Mouse (Mus musculus): ENCODE measurements around the gene Smn1.
"Not testable (repeated sequence)": the region's sequence is repeated elsewhere in the genome, so short reads cannot be mapped to it uniquely, and the experiment has no call there.

The Smn1 gene

DNA sequence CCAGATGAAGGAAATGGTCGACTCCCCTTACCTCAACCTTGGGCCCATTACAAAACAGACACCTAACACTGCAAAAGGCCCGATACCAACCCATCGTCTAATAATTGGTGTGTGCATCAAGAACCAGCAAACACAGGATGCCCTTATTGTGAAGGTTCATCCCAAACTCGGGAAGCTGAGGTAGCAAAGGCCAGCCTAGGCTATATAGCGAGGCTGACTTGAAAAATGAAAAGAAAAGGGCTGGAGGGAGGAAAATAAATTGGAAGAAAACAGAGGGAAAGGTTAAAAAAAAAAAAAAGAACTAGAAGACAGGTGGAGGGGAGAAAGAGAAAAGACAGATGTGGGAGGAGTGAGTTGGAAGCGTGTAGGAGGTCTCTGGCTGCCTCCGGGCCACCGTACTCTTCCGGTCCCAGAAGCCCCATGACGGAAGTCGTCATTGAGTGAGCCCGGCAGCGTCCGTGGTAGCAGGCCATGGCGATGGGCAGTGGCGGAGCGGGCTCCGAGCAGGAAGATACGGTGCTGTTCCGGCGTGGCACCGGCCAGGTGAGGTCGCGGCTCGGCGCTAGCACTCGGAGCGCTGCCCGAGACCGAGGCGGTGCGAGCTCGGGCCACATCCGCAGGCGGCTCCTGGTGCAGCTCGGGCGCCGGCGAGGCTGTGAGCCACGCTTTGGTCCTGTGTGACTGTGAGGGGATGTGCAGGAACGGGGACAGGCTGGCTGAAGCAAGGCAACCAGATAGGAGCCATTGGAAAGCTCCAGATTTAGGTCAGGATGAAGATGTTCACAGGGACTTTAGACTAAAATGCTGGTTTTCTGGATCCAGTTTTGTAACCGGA lies at the start of gene Smn1:
Gene Smn1, plus strand, starts transcription at position 430 of the 835 bp plus-strand sequence.
- peak; percentile 64 for DNase-seq (ENCODE audit: extremely low spot score, low read depth, low spot score)

DNA sequence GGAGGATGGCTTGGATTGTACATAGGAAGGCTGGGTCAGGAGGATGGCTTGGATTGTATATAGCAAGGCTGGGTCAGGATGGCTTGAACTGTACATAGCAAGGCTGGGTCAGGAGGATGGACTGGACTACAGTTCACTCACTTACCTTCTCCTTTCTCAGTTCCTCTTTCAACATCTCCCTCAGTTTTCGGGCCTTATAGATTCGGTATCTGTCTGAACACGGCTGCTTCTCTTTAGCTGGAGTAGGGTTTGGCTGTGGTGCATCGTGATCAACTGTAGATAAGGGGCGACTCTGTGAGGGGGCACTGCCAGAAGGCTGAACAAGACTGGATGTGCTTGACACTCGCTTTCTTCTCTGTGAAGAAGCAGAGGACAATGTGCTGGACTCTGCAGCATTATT lies 25.8 kb upstream of the Smn1 start:
- no peak for DNase-seq (ENCODE audit: extremely low spot score, low read depth, low spot score)

DNA sequence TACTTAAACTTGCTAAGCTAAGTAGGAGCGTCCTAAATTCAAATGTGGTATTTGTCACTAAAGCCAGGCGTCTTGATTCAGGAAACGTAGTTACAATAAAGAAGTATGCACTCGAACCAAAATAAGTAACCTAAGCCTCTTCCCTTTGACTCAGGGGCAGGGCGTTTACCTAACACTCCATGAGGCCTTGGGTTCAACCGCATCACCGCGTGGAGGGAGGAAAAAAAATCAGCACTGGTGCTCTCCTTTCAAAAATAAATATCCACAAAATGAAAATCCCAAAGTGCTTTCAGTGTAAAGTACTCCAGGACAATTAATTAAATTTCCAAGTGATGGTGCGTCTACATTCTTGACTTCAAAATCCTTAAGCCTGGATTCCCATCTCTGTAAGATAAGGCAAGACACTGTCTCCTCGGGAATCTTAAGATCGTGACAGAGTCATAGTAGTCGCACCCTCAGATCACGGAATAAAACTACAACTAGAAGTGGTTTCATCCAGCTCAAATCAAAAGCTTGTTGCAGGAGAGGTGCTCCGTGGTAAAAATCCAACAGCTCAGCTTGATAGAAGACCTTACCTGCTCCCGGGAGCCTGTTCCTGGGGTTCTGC lies 21.5 kb upstream of the Smn1 start:
- no peak for DNase-seq (ENCODE audit: extremely low spot score, low read depth, low spot score)

DNA sequence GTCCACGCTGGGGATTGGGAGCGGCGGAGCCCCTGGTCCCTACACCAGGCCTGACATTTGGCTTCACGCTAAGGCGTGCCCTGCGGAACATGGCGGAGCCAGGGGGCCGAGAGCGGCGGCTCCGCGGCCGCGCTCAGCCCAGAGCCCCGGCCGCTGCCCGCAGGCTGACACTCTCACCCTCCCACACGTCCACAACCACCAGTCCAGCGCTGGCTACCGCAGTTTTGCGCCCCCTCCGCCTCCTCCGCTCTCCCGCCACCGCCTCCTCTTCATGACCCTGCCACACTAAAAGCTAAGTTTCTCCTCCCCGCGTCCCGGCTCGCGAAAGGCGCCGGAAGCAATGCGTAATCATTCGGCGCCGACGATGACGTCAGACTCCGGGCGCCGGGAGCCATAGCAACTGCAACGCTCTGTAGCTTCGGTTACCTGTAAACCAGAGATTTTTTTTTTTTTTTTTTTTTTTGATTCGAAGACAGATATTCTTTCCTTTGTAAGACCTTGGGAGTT lies 20.9 kb upstream of the Smn1 start, which contains the start of gene Bdp1:
Gene Bdp1, minus strand, starts transcription at position 323 of the 507 bp plus-strand sequence.
- peak; percentile 63 for DNase-seq (ENCODE audit: extremely low spot score, low read depth, low spot score)

DNA sequence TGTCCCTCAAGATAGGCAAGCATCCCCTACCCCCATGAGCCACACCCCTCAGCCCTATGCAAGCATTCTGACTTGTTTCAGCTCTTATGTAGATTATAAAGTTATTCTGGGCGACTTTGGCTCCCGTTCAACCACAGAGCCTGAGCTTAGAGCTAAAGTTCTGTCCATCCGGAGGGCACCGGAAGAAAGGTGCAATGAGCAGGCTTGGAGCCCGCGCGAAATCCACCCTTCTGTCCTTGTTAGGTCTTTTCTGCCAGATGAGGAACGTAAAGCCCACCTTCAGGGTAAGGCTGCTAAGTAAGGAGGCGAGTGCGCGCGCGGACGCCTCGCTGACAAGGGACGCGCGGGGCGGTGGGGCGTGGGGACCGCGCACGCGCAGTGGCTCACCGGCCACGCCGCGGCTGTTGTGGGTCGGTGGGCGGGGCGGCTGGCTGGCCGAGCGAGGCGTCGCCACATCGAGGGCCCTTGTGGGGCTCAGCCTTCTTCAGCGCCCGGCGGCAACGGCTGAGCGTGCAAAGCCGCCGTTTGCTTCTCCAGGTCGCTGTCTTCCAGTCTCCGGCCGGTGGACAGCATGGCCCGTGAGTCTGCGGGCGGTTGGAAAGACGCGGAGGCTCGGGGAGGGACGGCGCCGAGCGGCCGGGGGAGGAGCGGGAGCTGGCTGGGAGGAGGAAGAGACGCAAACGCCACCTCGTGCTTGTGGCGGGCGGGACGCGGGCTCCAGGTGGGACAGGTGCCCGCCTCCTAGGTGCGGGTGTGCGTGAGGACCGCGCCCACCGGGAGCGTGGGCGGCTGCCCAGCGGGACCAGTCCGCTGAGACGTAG lies 16.8 kb upstream of the Smn1 start, which contains the start of gene Serf1:
Gene Serf1, plus strand, starts transcription at position 361 of the 821 bp plus-strand sequence.
- no peak for DNase-seq (ENCODE audit: extremely low spot score, low read depth, low spot score)

DNA sequence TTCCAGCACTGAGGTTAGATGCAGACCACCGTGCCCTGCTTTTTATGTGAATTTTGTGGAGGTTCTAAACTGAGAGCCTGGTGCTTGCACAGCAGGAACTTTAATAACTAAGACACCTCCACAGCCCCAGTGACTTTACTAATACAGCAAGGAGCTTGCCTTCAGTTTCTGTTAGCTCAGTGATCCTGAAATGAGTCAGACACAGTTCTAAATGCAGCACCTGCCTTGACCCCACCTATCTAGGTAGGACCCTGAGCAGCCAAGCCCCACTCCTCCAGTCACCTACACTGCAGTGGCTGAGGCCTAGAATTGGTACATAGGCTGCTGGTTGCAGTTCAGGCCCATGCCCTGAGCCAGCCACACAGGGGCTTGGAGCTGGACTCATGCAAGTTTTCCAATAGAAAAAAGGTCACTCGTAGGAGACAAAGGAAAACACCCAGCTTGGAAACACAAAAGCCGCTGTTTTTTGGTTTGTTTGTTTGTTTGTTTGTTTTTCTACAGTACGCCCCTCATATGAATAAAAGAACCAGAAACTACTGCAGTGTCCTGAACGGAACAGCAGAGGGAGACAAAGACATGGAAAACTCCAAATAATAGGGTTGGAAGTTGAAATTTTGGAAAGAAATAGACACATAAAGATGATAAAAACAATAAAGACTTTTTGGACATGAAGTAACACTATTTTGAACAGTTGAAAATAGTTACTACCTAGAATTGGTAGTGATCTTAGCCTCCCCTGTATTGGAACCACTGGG lies 12.3 kb upstream of the Smn1 start:
- DNase-seq (ENCODE audit: extremely low spot score, low read depth, low spot score) = no peak

DNA sequence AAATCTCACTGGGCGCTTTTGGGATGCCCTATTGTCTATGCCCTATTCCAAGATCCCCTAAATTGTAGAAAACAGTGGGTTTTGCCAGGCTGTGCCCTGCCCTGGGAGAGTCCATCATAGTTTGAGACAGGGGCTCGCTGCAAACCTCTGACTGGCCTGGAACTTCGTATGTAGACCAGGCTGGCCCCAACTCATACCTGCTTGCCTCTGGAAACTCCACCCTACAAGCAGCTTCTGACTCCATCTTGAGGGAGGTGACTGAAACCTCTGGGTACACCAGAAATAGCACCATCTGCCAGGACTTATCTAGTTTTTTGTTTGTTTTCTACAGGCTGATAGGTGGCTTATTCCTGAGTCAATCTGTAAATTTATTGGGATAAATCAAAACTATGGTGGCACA lies 682 bp upstream of the Smn1 start:
- no peak for DNase-seq (ENCODE audit: extremely low spot score, low read depth, low spot score)

DNA sequence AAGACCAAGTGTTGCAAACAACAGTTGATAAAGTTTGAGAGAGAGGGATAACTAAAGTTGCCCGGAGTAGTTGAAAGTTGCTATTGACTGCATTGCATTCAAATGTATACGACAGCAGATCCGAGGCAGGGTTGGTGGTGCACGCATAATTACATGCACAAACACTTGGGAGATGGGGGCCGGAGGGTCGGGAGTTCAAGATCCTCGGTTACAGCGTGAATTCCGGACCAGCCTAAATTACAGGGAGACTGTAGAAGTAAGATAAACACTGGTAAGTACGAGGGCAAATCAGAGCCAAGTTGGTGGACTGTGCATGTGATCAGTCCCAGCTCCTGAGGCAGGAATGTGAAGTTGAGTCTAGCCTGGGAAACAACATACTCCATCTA lies 599 bp downstream of the Smn1 start:
- DNase-seq (ENCODE audit: extremely low spot score, low read depth, low spot score) = no peak

DNA sequence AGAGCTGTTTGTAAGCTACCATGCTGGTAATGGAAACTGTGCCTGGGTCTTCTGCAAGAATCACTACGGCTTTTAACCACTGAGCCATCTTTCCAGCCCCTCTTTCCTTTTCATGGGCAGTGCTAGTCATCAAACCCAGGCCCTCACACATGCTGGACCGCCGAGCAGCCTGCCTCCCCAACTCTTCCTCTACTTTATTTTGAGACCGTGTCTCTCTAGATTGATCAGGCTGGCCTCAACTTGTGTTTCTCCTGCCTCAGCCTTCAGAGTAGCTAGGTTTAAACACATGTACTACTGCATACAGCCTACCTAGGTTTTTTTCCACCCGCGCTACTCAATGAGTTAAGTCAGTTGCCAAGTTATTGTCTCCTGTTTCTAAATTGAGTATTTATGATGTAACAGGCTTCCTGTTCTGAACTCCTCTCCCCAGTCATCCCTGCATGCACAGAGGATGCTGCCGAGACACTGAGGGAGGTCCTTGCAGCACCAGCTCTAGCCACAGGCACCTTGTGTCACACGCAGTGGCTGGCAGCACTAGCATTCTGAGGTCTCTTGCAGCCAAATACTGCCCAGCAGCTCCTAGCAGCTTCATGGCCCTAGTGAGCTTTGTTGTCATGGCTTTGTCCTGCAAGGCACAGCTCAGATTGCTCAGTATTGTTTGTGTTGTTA lies 17.1 kb downstream of the Smn1 start:
- no peak for DNase-seq (ENCODE audit: extremely low spot score, low read depth, low spot score)

DNA sequence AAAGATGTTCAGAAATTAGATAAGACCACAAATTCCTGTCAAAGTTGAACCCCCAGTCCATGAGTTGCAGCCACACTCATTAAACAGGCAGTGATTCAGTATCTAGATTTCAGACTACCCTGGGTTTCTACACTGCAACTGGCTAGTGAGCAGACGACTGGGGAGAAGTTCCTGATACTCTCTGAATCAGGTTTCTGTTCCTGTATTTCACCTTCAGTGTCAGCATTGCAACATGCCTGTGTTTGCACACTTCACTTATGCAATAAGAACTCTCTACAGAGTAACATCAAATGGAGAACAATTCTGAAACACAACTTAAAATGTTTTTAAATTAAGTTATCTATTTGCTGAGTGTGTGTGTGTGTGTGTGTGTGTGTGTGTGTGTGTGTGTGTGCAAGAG lies 28.0 kb downstream of the Smn1 start:
- DNase-seq (ENCODE audit: extremely low spot score, low read depth, low spot score) = no peak

DNA sequence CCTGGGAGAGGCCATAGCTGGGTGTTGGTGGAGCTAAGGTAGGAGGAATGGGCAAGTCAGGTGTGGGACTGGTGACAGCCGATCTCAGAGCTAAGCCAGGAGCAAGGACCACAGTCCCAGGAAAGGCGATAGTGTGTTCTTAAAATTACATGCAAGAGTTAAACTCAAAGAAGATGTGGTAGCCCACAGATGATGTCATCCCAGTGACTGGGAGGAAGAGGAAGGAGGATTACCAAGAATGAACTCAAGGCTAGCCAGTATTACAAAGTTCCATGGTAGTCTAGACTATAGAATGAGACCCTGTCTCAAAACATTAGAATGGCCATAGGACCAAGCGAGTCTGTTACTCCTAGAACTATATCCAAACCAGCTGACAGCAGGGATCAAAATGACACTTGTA lies 32.0 kb downstream of the Smn1 start:
- no peak for DNase-seq (ENCODE audit: extremely low spot score, low read depth, low spot score)

DNA sequence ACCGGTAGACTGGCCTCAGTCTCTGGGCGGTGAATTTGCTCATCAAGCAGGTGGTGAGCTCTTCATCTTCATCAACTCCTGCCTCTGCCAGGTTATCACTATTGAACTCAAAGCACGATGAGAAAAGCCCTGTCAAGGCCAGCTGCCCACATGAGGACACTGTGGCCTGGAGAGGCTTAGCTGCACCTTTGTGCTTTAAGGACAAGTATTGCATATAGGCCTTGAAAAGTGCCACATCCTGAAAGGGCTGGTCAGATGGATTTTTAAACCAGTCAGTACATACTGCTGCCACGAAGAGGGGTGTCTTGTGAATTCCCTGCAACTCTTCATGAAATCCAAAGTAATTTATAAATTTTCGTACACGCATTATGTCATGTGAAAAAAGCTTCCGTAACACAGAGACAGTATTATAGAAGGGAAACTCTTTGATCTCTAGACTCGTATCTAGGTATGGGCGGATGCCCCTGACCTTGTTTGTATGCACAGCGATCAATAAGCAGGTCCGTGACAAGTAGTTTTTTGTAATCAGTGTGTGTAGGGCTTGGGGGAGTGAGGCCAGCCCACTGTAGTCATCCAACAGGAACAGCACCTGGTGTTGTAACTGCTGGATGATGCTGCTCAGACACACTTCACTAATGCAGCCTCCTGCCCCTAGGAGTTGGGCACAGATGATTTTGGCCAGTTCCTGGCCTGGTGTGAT lies 36.7 kb downstream of the Smn1 start:
- DNase-seq (ENCODE audit: extremely low spot score, low read depth, low spot score) = not testable (repeated sequence)

DNA sequence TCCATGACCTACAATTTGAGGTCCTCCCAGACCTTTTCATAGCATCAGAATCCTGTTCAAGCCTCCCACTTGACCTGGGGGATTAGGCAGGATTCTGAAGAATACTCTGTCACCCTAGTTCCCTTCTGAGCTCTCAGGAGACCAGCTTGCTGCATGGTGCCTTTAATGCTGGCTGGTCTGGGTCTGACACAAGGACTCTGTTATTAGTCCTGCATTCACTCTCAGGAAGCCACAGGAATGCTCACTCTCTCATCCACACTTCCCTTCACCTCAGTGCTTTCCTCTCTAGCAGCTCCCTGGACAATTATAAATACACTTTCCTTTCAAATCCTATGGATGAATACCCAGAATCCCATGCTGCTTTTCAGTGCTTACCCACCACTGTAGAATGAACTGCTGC lies 37.8 kb downstream of the Smn1 start:
- DNase-seq (ENCODE audit: extremely low spot score, low read depth, low spot score) = not testable (repeated sequence)

DNA sequence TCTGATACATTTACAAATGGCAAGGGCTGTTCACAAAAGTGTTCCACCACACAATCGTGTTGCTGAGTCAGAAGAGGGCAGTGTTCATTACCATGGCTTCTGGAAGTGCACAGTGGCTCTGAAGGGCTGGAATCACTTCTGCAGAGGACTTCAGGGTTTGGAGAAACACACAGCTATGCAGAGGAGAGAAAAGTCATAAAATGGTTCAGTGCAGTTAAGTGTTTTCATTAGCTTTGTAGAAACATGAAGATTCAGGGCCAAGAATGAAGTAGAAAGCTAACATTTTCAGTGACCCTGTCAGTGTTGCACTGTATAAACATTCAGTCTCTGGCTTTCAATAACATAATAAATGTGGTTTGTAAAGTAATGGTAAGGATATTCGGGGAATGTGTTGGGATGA lies 41.7 kb downstream of the Smn1 start:
- not testable (repeated sequence) for DNase-seq (ENCODE audit: extremely low spot score, low read depth, low spot score)

DNA sequence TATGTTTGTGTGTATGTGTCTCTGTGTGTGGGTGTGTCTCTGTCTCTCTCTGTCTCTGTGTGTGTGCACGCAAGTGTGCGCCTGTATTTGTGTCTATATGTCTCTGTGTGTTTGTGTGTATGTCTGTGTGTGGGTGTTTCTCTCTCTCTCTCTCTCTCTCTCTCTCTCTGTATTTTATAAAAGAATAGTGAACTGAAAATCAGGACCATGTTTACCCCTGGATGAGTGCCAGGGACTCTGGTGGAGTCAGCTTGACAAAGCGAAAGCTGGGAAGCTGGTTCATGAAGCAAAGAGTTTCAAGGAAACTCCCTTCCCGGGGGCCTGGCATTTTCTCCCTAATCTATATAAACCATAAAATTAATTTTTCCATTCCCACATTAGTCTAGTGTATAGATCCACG lies 49.7 kb downstream of the Smn1 start:
- not testable (repeated sequence) for DNase-seq (ENCODE audit: extremely low spot score, low read depth, low spot score)

DNA sequence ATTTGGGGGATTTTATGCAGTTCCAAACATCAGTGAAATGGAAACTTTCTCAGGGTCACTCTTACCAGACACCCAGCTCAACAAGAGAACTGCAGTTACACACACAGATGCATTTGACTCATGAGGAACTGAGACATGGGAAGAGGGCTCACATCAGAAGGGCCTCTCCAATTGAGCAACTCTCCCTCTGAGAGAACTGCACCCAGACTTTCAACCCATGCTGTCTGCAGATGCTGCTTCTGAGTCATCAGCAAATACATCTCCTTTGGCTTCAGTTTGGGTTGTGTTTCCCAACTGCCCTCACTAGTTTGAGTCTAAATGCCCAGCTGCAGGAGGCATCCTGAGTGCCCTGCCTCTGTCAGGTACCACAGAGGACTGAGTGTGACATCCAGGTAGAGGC lies 58.5 kb downstream of the Smn1 start:
- not testable (repeated sequence) for DNase-seq (ENCODE audit: extremely low spot score, low read depth, low spot score)

Measured in hindlimb bud, embryonic 11.5 days (tissue).